Mouse (Mus musculus) kidney, embryonic 15.5 days (tissue): ENCODE measurements around the gene Lgals12. TPM values are rescaled to one million over a fixed set of nuclear protein-coding genes. Genes with fewer than 3 reads are reported as not detected.
A peak's percentile ranks its signal among the peaks of the same experiment; 100 is the strongest.

Source experiments
- ATAC-seq: fragments of 200-750 bp; cut with Nextera tagmentation; replicated peaks from 2 replicates; pipeline ENCODE4 v1.8.0; 2017; ENCODE audit warnings: moderate TSS enrichment; ENCODE audit not compliant: low FRiP score
- H3K27ac ChIP-seq: fragments of 300-500 bp; sonication (generic); 2 replicates; pipeline ENCODE4 v1.5.1; 2015; ENCODE audit warnings: mild to moderate bottlenecking, inconsistent platforms
- H3K27me3 ChIP-seq: fragments of 300-500 bp; sonication (generic); 2 replicates; pipeline ENCODE4 v1.6.1; 2015; ENCODE audit warnings: inconsistent platforms
- H3K36me3 ChIP-seq: fragments of 300-500 bp; sonication (generic); 2 replicates; pipeline ENCODE4 v1.6.1; 2015; ENCODE audit warnings: inconsistent platforms
- H3K4me1 ChIP-seq: fragments of 300-500 bp; sonication (generic); 2 replicates; pipeline ENCODE4 v1.6.1; 2015; ENCODE audit warnings: inconsistent platforms
- H3K4me2 ChIP-seq: fragments of 300-500 bp; sonication (generic); 2 replicates; pipeline ENCODE4 v1.6.1; 2015; ENCODE audit warnings: moderate library complexity, mild to moderate bottlenecking, inconsistent platforms
- H3K4me3 ChIP-seq: fragments of 300-500 bp; sonication (generic); replicated peaks from 2 replicates; pipeline ENCODE4 v1.5.1; 2015; ENCODE audit warnings: mild to moderate bottlenecking, inconsistent platforms
- H3K9ac ChIP-seq: fragments of 300-500 bp; sonication (generic); 2 replicates; pipeline ENCODE4 v1.6.1; 2015; ENCODE audit warnings: mild to moderate bottlenecking, inconsistent platforms
- H3K9me3 ChIP-seq: fragments of 300-500 bp; sonication (generic); replicated peaks from 2 replicates; pipeline ENCODE4 v1.6.1; 2016; ENCODE audit warnings: inconsistent platforms
- WGBS: fragments of 180-500 bp; shearing (Covaris S2); methylation state at CpG from one replicate; pipeline ENCODE4 v1.1.7; 2015; ENCODE audit warnings: mixed read lengths; 5-methylcytosine and 5-hydroxymethylcytosine counted together
- polyA plus RNA-seq: library from polyadenylated mRNA; unstranded; fragments of >200 nt; fragmentation: Nextera tagmentation; extraction: Ambion mirVana; gene quantifications from 2 replicates; pipeline ENCODE4 v1.2.1, GENCODE M21; 2015

The Lgals12 gene
- polyA plus RNA-seq, 1 experiment from 2014 or later: 2.1 TPM

DNA sequence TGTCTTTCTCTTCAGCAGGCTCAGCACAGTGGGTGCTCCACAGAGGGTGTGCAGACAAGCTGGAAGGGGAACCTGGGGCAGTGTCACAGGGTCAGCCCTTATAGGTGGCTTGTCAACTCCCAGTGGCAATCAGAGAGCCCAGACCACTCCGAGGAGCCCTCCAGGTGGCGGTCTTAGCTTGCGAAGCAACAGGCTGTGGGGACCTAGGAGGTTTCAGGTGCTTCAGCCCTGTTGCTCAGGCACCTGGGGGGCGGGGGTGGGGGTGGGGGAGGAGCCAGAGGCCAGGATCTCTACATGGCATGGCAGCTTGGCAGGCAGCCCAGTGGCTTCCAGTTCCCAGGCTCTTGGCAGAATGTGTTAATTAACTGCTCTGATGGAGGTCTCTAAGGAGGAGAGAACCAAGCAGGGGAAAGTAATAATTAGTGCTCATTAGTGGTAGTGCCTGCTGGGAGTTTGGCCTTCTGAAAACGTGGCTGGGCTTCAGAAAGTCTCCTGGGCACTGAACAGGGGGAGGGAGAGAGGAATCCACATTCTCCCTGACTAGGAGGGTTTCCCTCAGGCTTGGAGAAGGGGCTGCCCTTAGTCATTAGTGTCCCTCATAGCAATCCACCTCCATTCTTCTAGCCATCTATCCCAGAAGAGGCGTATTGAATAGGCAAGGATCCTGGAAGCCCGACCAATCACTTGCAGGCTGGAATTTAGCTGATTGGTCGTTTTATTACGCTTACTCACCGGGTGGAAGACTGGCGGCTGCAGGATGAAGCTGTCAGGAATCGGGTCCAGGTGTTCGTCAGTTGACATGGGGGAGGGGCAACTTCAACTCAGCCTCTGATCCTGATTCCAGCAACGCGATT, 836 bp downstream of the Lgals12 start:
- Histone ChIP-seq H3K4me1 (peaks cover 22% of the 10 kb centered on the region), H3K36me3 (no peaks in the 10 kb centered on the region), H3K9me3 (no peaks in the 10 kb centered on the region), H3K9ac (peak overlapping the region; percentile 33; the same call in 1 of the 2 replicates), H3K4me3 (peak overlapping the region; percentile 36), H3K27ac (peak overlapping the region; percentile 66), H3K4me2 (peak overlapping the region; percentile 72), H3K27me3 (peaks cover 10% of the 10 kb centered on the region; the same call in 1 of the 2 replicates)
- ATAC-seq: peak; percentile 89
- WGBS: 4% methylated on average over 15 of the region's 15 CpGs

- no peak overlapping the region for H3K4me2 ChIP-seq
- H3K9ac ChIP-seq: no peak overlapping the region
- H3K4me1 ChIP-seq: peaks cover 22% of the 10 kb centered on the region
- no peak overlapping the region for H3K4me3 ChIP-seq
- H3K36me3 ChIP-seq: no peaks in the 10 kb centered on the region
- H3K9me3 ChIP-seq: no peaks in the 10 kb centered on the region
- no peak for ATAC-seq
- H3K27ac ChIP-seq: no peak overlapping the region
- H3K27me3 ChIP-seq: peaks cover 8% of the 10 kb centered on the region; the same call in 1 of the 2 replicates
Observed at GRCm38 (mm10) chr19:7605013-7605412, 2.0 kb downstream of the Lgals12 start.

GRCm38 (mm10) chr19:7604107-7604506, 2.9 kb downstream of the Lgals12 start:
- Histone ChIP-seq H3K4me1 (peaks cover 22% of the 10 kb centered on the region), H3K27ac (no peak overlapping the region), H3K4me3 (no peak overlapping the region), H3K9ac (no peak overlapping the region), H3K4me2 (no peak overlapping the region), H3K36me3 (no peaks in the 10 kb centered on the region), H3K27me3 (peaks cover 3% of the 10 kb centered on the region; the same call in 1 of the 2 replicates), H3K9me3 (no peaks in the 10 kb centered on the region)
- 94% methylated on average over 10 of the region's 10 CpGs for WGBS
- ATAC-seq: no peak

DNA sequence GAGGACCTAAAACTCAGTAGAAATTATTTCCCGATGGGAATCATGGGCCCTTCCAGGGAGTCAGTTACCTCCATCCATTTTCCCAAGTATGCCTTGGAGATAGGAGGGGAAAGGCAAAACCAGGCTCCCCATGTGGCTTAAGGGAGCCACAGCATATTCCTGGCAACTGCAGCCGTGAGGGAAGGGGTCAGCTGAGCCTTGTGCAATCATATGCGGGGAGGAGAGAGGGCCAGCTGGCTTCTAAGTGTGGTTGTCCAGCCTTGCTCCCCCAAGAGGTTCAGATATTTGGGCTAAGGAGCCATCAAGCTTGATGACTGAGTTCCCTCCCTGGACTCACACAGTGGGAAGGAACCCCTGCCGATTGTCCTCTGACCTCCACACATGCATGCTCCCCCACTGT, 5.4 kb downstream of the Lgals12 start:
- no peak overlapping the region for H3K27ac ChIP-seq
- no peak overlapping the region for H3K4me2 ChIP-seq
- no peaks in the 10 kb centered on the region for H3K36me3 ChIP-seq
- no peaks in the 10 kb centered on the region for H3K27me3 ChIP-seq
- no peak for ATAC-seq
- no peak overlapping the region for H3K9ac ChIP-seq
- H3K9me3 ChIP-seq: no peaks in the 10 kb centered on the region
- WGBS: 79% methylated on average over 4 of the region's 4 CpGs
- H3K4me1 ChIP-seq: peaks cover 10% of the 10 kb centered on the region
- no peak overlapping the region for H3K4me3 ChIP-seq

DNA sequence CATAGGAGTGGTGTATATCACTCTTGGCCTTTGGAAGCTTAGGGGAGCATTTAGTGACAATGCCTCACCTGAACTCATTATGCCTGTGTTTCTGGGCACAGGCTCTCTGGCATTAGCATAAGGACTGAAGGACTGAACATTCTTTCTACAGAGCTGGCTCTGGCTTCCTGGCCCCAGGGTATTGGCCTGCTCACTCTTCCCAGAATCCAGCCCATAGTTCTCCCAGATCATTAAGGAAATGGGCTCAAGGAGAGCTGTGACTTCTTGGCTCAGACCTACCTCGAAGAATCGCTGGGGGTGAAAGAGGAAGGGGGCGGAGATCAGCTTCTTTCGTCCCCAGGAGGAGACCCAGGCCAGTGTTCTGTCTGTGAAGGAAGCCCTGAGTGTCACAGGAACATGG, 8.5 kb downstream of the Lgals12 start:
- Histone ChIP-seq H3K9ac (no peak overlapping the region), H3K27ac (no peak overlapping the region), H3K4me2 (no peak overlapping the region), H3K9me3 (no peaks in the 10 kb centered on the region), H3K27me3 (no peaks in the 10 kb centered on the region), H3K4me3 (no peak overlapping the region), H3K36me3 (no peaks in the 10 kb centered on the region), H3K4me1 (no peaks in the 10 kb centered on the region)
- WGBS: 51% methylated on average over 4 of the region's 4 CpGs
- no peak for ATAC-seq

GRCm38 (mm10) chr19:7595534-7595933, 11.5 kb downstream of the Lgals12 start:
- no peak overlapping the region for H3K27ac ChIP-seq
- H3K4me1 ChIP-seq: 0 out of 2 replicates have a peak, but pooled peaks cover 3% of the 10 kb centered on the region
- no peaks in the 10 kb centered on the region for H3K27me3 ChIP-seq
- no peaks in the 10 kb centered on the region for H3K36me3 ChIP-seq
- no peaks in the 10 kb centered on the region for H3K9me3 ChIP-seq
- H3K4me3 ChIP-seq: no peak overlapping the region
- ATAC-seq: 0 out of 2 replicates have a peak, but pooled peaks have one; percentile 43
- H3K9ac ChIP-seq: no peak overlapping the region
- WGBS: 29% methylated on average over 2 of the region's 2 CpGs
- no peak overlapping the region for H3K4me2 ChIP-seq

- ATAC-seq: no peak
- H3K9me3 ChIP-seq: no peaks in the 10 kb centered on the region
- WGBS: 33% methylated on average over 3 of the region's 3 CpGs
- no peak overlapping the region for H3K4me2 ChIP-seq
- no peaks in the 10 kb centered on the region for H3K36me3 ChIP-seq
- no peak overlapping the region for H3K27ac ChIP-seq
- H3K4me3 ChIP-seq: no peak overlapping the region
- H3K9ac ChIP-seq: no peak overlapping the region
- 0 out of 2 replicates have a peak, but pooled peaks cover 3% of the 10 kb centered on the region for H3K4me1 ChIP-seq
- no peaks in the 10 kb centered on the region for H3K27me3 ChIP-seq
Observed at GRCm38 (mm10) chr19:7592018-7592417, 15.0 kb downstream of the Lgals12 start.

GRCm38 (mm10) chr19:7590795-7591194, 16.2 kb downstream of the Lgals12 start:
- H3K9ac ChIP-seq: no peak overlapping the region
- no peak overlapping the region for H3K4me2 ChIP-seq
- H3K9me3 ChIP-seq: no peaks in the 10 kb centered on the region
- no peak for ATAC-seq
- 0 out of 2 replicates have a peak, but pooled peaks cover 3% of the 10 kb centered on the region for H3K4me1 ChIP-seq
- no peaks in the 10 kb centered on the region for H3K27me3 ChIP-seq
- H3K36me3 ChIP-seq: no peaks in the 10 kb centered on the region
- no peak overlapping the region for H3K4me3 ChIP-seq
- no peak overlapping the region for H3K27ac ChIP-seq

- H3K36me3 ChIP-seq: no peaks in the 10 kb centered on the region
- no peak overlapping the region for H3K4me3 ChIP-seq
- no peak overlapping the region for H3K4me2 ChIP-seq
- no peak overlapping the region for H3K27ac ChIP-seq
- H3K9ac ChIP-seq: no peak overlapping the region
- H3K4me1 ChIP-seq: no peaks in the 10 kb centered on the region
- WGBS: 93% methylated on average over 6 of the region's 6 CpGs
- no peaks in the 10 kb centered on the region for H3K27me3 ChIP-seq
- no peak for ATAC-seq
- no peaks in the 10 kb centered on the region for H3K9me3 ChIP-seq
Observed at GRCm38 (mm10) chr19:7585764-7586163, 21.2 kb downstream of the Lgals12 start.

GRCm38 (mm10) chr19:7585279-7585678, 21.7 kb downstream of the Lgals12 start:
- WGBS: 82% methylated on average over 8 of the region's 8 CpGs
- H3K27ac ChIP-seq: no peak overlapping the region
- no peak overlapping the region for H3K9ac ChIP-seq
- H3K4me3 ChIP-seq: no peak overlapping the region
- no peak for ATAC-seq
- H3K36me3 ChIP-seq: no peaks in the 10 kb centered on the region
- H3K9me3 ChIP-seq: no peaks in the 10 kb centered on the region
- H3K4me2 ChIP-seq: no peak overlapping the region
- H3K4me1 ChIP-seq: no peaks in the 10 kb centered on the region
- H3K27me3 ChIP-seq: no peaks in the 10 kb centered on the region

DNA sequence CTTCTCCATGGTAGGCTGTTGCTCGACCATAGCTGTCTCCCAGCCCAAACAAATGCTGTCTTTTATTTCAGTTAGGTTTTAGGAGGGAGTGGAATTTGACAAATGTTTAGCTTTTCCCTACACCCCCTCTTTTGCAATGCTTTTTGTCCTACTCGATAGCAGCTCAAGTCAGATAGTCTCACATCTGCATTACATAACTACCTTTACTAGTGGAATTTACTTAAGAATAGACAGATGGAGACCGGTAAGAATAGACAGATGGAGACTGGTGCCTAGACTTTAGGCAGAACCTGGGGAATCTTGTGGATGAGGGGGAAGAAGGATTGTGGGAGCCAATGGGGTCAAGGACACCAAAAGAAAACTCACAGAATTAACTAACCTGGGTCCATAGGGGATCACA, 23.4 kb downstream of the Lgals12 start:
- no peak for ATAC-seq
- H3K9ac ChIP-seq: no peak overlapping the region
- H3K4me1 ChIP-seq: no peaks in the 10 kb centered on the region
- WGBS: 81% methylated on average over 3 of the region's 3 CpGs
- H3K9me3 ChIP-seq: no peaks in the 10 kb centered on the region
- H3K4me2 ChIP-seq: no peak overlapping the region
- H3K27me3 ChIP-seq: no peaks in the 10 kb centered on the region
- H3K27ac ChIP-seq: no peak overlapping the region
- H3K36me3 ChIP-seq: no peaks in the 10 kb centered on the region
- no peak overlapping the region for H3K4me3 ChIP-seq

DNA sequence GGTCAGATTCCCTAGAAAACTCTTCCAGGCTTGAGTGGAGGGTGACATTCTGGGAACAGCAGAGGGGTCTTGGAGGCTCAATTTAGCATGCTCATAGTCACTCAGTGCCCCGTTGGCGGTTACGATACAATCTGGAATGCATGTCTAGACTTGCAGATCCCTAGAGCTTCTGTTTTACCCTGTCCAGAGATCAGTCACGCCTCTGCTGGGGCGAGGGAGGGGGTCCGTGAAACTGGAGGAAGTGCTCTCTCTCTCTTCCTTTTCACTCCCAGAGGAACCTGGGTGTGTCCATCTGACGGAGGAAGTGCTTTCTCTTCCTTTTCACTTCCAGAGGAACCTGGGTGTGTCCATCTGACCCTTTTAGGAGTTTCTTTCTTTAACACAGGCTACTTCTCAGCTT, 23.9 kb downstream of the Lgals12 start:
- no peaks in the 10 kb centered on the region for H3K4me1 ChIP-seq
- no peak overlapping the region for H3K9ac ChIP-seq
- no peak overlapping the region for H3K4me2 ChIP-seq
- no peaks in the 10 kb centered on the region for H3K36me3 ChIP-seq
- H3K27me3 ChIP-seq: no peaks in the 10 kb centered on the region
- WGBS: 54% methylated on average over 7 of the region's 7 CpGs
- H3K9me3 ChIP-seq: no peaks in the 10 kb centered on the region
- no peak overlapping the region for H3K4me3 ChIP-seq
- no peak overlapping the region for H3K27ac ChIP-seq
- no peak for ATAC-seq
